Mouse (Mus musculus) cerebellum, postnatal 10 days (tissue): ENCODE measurements around the gene C1qtnf9.

Experiments used
- DNase-seq, 2 experiments: peaks; one replicate each; pipeline ENCODE4 v3.0.0; 2021; ENCODE audit warnings: mixed read lengths in 2 of 2

Gene C1qtnf9

GRCm38 (mm10) chr14:60767884-60768283, at the start of gene C1qtnf9:
TSS of gene C1qtnf9 (plus strand) at chr14:60768134.
- DNase-seq, result no peak

DNA sequence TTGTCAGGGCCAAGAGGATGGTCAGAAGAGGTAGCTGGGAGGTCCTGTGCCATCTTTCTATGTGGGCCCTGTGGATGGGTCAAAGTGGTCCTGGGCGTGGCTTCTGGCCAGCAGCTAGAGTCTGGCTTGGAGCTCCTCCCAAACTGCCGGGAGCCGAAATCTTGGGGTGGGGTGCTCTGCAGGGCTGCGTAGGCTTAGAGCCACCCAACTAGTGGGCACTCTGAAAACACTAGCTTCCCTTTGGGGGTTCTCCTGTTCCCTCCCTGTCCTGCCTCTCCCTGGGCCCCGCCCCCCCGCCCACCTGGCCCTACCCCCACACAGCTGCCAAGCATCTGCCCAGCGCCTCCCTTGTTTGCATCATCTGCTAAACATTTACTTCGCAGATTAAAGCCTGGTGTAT, 46.6 kb upstream of the C1qtnf9 start:
- no peak for DNase-seq

DNA sequence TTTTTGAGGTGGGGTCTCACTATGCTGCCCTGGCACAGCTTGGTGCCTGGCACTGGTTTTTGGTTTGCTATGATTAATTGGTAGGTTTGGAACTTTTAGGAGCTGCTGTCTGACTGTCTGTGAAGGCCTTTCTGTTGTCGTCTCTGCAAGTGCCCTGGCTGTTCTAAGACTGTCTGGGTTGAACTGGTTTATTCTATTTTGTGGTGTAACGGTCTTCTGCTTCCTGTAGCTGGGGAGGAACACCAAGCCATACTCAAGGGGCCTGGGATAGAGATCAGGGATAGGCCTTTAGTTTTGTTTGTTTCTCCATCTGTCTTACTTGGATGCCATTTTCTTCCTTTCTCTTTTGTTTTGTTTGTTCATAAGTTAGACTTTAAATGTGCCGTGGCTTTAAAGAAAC, 46.0 kb upstream of the C1qtnf9 start:
- DNase-seq, result no peak

GRCm38 (mm10) chr14:60726091-60726490, 41.8 kb upstream of the C1qtnf9 start:
- DNase-seq, result peak; percentile 89 to 92

DNA sequence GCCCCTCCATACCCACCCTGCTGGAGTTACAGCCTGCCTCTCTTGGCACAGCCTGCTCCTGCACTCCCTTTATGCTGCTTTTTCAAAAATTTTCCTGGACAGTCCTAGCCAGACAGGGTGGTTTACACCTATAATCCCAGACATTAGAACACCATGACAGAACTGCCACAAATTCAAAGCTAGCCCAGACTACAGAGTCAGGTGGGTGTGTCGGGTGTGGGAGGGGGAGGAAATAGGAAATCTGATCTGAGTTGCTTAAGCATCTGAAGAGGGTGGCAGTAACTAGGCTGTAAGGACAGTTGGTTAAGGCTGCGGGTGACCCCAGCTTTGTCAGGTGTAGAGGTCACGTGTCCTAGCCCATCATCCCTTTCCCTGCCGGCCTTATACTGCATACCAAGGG, 40.8 kb upstream of the C1qtnf9 start:
- no peak for DNase-seq

DNA sequence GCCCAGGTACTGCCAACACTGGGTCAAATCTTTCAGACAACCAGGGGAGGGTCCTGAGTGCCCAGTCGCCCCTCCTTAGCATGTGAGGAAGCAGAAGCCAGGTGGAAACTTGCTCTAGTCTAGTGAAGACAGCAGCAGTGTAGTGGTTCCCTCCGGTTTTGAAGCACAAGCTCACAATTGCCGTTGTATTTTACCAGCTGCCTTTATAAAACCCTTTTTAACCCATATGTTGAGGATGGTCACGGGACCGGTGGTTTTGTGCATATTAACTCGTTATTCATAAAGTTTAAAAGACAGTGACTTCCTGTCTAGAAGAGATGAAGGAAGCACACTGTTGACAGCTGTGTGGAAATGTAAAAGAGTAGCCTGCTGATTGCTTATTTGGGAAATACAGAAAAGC, 35.9 kb upstream of the C1qtnf9 start:
- DNase-seq, result no peak

DNA sequence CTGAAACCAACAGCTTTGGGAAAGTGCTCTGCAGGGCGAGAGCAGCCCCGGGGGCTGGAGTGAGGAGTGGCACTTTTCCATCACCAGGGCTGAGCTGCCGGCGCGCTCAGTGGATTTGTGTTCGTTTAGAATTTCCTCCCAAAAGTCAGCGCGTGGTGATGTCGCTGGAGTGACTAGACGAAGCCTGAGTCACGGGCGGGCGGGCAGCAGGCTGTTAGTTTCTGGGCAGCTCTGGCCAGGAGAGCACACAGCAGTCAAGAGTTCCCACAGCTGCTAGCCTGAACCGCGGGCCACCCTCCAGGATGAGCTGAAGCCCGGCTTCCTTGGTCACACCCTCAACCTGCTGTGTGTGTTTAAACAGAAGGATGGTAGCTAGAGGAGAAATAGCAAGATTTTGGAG, 35.1 kb upstream of the C1qtnf9 start:
- DNase-seq, result peak; percentile 64 to 66

DNA sequence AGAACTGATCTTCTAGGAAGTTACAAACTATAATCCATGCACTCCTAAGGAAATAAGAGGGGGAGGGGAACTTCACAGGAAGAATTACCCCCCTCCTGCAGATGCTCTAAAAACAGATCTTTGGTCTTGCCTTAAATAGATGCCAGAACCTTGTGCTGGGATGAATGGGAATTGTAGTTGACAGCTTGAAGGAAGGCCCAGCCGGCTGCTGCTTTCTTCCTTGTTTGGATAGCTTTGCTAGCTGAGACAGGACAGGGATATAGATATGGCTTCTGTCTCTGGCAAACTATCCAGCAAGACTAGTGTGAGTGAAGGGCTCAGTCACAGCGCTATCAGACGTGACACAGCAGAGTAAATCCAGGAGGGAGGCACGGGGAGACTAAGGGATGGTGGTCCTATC, 34.2 kb upstream of the C1qtnf9 start:
- DNase-seq, result no peak

DNA sequence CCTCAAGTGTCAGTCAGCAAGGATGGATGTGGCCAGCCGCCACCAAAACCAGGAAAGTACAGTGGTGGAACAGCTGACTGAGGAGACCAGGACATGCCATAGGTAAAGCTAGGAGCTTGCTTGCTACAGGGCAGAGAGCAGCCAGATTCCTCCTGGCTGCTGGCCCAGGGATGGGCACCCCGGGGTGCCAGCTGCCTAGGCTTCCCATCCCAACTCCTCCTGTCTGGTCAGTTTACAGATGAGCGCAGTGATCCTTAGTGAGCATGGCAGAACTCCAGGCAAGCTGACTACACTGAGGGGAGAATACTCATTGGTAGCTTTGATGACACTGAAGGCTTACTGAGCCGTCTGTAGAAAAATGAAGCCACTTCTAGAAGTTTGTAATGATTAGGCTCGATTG, 32.7 kb upstream of the C1qtnf9 start:
- DNase-seq, result peak; percentile 87 to 92

DNA sequence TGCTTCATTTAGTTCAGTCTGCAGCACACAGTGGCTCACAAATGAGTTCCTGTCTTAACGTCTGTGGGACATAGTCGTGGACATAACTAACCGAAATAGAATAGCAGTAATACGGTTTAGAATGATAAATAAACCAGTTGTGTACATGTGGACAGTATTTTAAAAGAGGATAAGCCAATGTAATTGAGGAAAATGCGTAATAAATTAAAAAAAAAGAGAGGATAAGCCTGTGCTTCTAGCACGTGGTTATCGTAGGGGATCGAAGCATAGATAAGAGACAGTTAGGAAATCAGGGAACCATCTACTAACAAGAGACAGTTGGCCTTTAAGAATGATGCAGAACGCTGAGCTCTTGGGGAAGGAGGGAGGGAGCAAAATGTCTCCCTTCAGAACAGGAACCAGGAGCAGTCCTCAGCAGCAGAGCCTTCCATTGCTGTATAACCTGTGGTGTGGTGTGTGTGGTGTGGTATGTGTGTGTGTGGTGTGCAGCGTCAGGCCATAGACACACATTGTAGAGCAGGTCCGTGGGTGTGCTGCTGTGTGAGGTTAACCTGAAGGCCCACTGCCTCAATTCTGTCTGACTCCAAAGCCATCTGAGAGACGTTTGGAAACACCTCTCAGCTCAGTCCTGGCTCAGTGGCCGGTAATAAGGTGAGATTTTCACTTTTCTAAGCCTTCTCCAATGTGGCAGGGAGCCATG, 31.9 kb upstream of the C1qtnf9 start:
- DNase-seq, result no peak

GRCm38 (mm10) chr14:60736591-60737192, 31.2 kb upstream of the C1qtnf9 start:
- no peak for DNase-seq

DNA sequence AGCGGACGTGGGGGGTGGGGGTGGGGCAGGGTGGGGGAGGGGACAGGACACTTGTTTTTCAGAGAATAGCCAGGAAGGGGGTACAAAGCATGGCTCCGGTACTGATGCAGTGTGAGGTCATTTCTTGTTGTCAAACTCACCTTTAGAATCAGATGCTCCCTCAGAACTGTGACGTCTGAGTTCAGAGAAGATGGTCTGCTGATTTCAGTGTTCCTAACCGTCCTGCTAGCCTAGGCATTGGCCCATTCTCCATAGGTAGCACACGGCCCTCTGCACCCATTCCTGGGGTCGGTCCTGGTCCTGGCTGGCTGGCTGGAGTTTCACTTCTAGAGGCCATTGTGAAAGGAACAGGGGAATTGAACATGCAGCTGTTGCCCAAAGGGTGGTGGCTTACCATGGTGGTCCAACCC, 30.7 kb upstream of the C1qtnf9 start:
- DNase-seq, result no peak

GRCm38 (mm10) chr14:60738434-60738938, 29.4 kb upstream of the C1qtnf9 start:
- no peak for DNase-seq

GRCm38 (mm10) chr14:60739155-60739554, 28.8 kb upstream of the C1qtnf9 start:
- DNase-seq, result no peak

- DNase-seq, result no peak
Observed at GRCm38 (mm10) chr14:60739616-60740015, 28.3 kb upstream of the C1qtnf9 start.

DNA sequence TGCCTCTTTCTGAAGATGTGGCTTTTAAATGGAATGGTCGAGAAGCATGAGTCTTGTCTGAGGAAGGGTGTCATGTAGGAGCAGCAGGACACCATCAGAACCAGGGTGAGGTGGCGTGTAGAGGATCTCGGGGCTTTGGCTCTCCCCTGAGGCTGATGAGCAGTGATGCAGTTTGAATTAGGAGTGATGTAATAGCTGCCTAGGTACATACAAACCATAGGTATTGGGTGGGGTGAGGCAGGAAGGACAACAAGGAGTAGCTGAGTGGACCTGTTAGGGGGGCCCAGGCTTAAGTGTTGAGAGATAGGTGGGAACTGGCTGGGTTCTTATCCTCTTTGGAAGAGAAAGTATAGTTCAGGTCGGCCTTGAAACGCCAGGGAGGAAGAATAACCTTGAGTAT, 27.4 kb upstream of the C1qtnf9 start:
- no peak for DNase-seq

GRCm38 (mm10) chr14:60741033-60741432, 26.9 kb upstream of the C1qtnf9 start:
- DNase-seq, result peak; percentile 68 to 76

- DNase-seq, result peak; percentile 97
Observed at GRCm38 (mm10) chr14:60741490-60741981, 26.4 kb upstream of the C1qtnf9 start.

GRCm38 (mm10) chr14:60743681-60744080, 24.3 kb upstream of the C1qtnf9 start:
- no peak for DNase-seq

- no peak for DNase-seq
Observed at GRCm38 (mm10) chr14:60745201-60745600, 22.7 kb upstream of the C1qtnf9 start.

DNA sequence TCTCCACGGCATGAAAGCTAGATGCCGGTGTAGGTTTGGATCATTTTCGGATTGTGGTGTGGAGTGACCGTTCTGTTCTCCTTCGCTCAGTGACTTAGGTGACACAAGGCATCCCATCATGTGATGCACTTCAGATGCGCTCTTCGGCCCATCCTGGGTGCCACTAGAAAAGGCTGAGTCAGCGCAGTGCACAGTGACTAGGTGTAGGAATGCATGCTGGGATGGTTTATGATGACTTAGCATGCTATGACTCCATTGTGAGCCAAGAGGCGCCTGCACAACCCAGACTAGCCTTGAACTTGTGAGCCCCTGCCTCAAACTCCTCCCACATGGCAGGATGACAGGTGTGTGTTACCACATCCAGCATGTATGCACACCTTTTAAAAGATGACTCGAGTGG, 21.8 kb upstream of the C1qtnf9 start:
- no peak for DNase-seq

DNA sequence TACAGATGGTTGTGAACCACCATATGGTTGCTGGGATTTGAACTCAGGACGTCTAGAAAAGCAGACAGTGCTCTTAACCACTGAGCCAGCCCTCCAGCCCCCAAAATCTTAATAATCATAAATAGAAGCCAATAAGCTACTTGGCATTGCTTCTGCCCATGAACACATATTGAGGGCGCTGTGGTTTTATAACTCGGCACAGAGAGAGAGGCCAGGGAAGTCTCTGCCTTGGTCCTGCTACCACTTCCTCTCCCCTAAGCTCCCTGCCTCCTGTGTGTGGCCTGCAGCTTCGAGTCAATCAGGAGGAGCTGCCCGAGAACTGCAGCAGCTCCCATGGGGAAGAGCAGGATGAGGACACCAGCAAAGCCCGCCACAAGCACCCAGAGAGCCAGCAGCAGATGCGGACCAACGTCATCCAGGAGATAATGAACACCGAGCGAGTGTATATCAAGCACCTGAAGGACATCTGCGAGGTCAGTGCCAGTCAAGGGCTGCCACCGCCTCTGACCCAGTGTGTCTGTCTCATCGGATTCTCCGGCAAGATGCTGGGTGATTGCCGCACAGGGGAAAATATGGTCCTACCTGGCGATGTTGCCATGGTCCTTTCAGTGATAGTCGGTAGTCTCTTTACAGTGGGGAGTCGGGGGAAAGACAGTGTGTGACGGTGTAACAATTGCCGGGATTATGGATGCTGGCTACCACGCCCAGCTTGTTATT, 20.6 kb upstream of the C1qtnf9 start:
- DNase-seq, result no peak

GRCm38 (mm10) chr14:60749880-60750279, 18.1 kb upstream of the C1qtnf9 start:
- no peak for DNase-seq

- DNase-seq, result no peak
Observed at GRCm38 (mm10) chr14:60751581-60751980, 16.4 kb upstream of the C1qtnf9 start.
